ENCODE assay signal across 8 mouse cellular contexts in genomic region chr10:13983631-13984030, GRCm38 (mm10). TPM values are rescaled to one million over a fixed set of nuclear protein-coding genes. Genes with fewer than 3 reads are reported as not detected.
A peak's percentile ranks its signal among the peaks of the same experiment; 100 is the strongest.
DNase-seq lines count a peak whose midpoint lies in the region; ATAC-seq and TF ChIP-seq lines count a peak whose summit lies in the region.

No protein-coding gene starts in this region.

- no peak overlapping the region for H3K9ac ChIP-seq in forebrain, embryonic 11.5 days (ENCODE audit: low read length)
- no peak overlapping the region for H3K9ac ChIP-seq in forebrain, embryonic 16.5 days (replicated peaks; ENCODE audit: low read depth, low read length)
- H3K9ac ChIP-seq in liver, embryonic 11.5 days (ENCODE audit: low read depth, low read length): no peak overlapping the region
- no peak overlapping the region for H3K9ac ChIP-seq in midbrain, postnatal 0 days (replicated peaks; ENCODE audit: low read length, poor library complexity, severe bottlenecking)

- H3K4me2 ChIP-seq in forebrain, embryonic 11.5 days (ENCODE audit: low read depth, low read length, severe bottlenecking): no peak overlapping the region
- H3K4me2 ChIP-seq in forebrain, embryonic 16.5 days (ENCODE audit: low read length): no peak overlapping the region
- H3K4me2 ChIP-seq in liver, embryonic 11.5 days: peak overlapping the region; percentile 68
- H3K4me2 ChIP-seq in midbrain, postnatal 0 days (ENCODE audit: low read depth, low read length, poor library complexity, severe bottlenecking): peak overlapping the region; percentile 77

- no peaks in the 10 kb centered on the region for H3K36me3 ChIP-seq in forebrain, embryonic 11.5 days (ENCODE audit: control insufficient read depth, insufficient read depth, low read length)
- H3K36me3 ChIP-seq in forebrain, embryonic 16.5 days (ENCODE audit: control insufficient read depth, insufficient read depth): no peaks in the 10 kb centered on the region
- no peaks in the 10 kb centered on the region for H3K36me3 ChIP-seq in hindbrain, embryonic 10.5 days
- H3K36me3 ChIP-seq in liver, embryonic 11.5 days (ENCODE audit: control insufficient read depth, insufficient read depth, low read length): no peaks in the 10 kb centered on the region
- H3K36me3 ChIP-seq in midbrain, postnatal 0 days (ENCODE audit: insufficient read depth, low read length): no peaks in the 10 kb centered on the region

- no peaks in the 10 kb centered on the region for H3K4me1 ChIP-seq in forebrain, embryonic 11.5 days (replicated peaks; ENCODE audit: control insufficient read depth, insufficient read depth, low read length)
- H3K4me1 ChIP-seq in forebrain, embryonic 16.5 days (replicated peaks; ENCODE audit: control insufficient read depth, insufficient read depth, low read length): peaks cover 10% of the 10 kb centered on the region
- H3K4me1 ChIP-seq in brown adipose tissue, adult 24 weeks (ENCODE audit: control insufficient read depth, insufficient read depth, insufficient read length, low read length): peaks cover 22% of the 10 kb centered on the region
- peaks cover 26% of the 10 kb centered on the region for H3K4me1 ChIP-seq in hindbrain, embryonic 10.5 days (replicated peaks)
- H3K4me1 ChIP-seq in liver, embryonic 11.5 days (replicated peaks; ENCODE audit: control insufficient read depth, insufficient read depth, low read length): peaks cover 4% of the 10 kb centered on the region; the same call in 1 of the 2 replicates
- no peaks in the 10 kb centered on the region for H3K4me1 ChIP-seq in midbrain, postnatal 0 days (ENCODE audit: insufficient read depth, low read length)

- TF ChIP-seq CTCF in midbrain, postnatal 0 days (IDR thresholded peaks at IDR 0.05): no peak

- ATAC-seq in forebrain, embryonic 11.5 days (replicated peaks; ENCODE audit: low FRiP score): no peak
- ATAC-seq in forebrain, embryonic 16.5 days: no peak
- no peak for ATAC-seq in liver, embryonic 11.5 days (replicated peaks; ENCODE audit: low FRiP score)
- ATAC-seq in midbrain, postnatal 0 days (ENCODE audit: low FRiP score): no peak

- 78% methylated on average over 12 of the region's 12 CpGs for WGBS in forebrain, embryonic 11.5 days
- 72% methylated on average over 12 of the region's 12 CpGs for WGBS in forebrain, embryonic 16.5 days
- WGBS in hindbrain, embryonic 10.5 days: 50% methylated on average over 12 of the region's 12 CpGs
- 57% methylated on average over 12 of the region's 12 CpGs for WGBS in liver, embryonic 11.5 days
- 46% methylated on average over 12 of the region's 12 CpGs for WGBS in midbrain, postnatal 0 days

- DNase-seq in forebrain, embryonic 11.5 days (ENCODE audit: low spot score): peak; percentile 33
- peak; percentile 10 for DNase-seq in hindbrain, embryonic 10.5 days (ENCODE audit: low spot score)
- no peak for DNase-seq in liver, embryonic 11.5 days (ENCODE audit: low spot score)
- no peak for DNase-seq in midbrain, postnatal 0 days (ENCODE audit: low spot score)
- DNase-seq in cerebellum, postnatal 36 days: no peak
- no peak for DNase-seq in cerebellum, postnatal 10 days

- no peaks in the 10 kb centered on the region for H3K9me3 ChIP-seq in forebrain, embryonic 11.5 days (ENCODE audit: control insufficient read depth, low read length)
- no peaks in the 10 kb centered on the region for H3K9me3 ChIP-seq in forebrain, embryonic 16.5 days (ENCODE audit: control insufficient read depth, low read length)
- no peaks in the 10 kb centered on the region for H3K9me3 ChIP-seq in hindbrain, embryonic 10.5 days
- H3K9me3 ChIP-seq in liver, embryonic 11.5 days (ENCODE audit: control insufficient read depth, low read length): no peaks in the 10 kb centered on the region
- H3K9me3 ChIP-seq in midbrain, postnatal 0 days (ENCODE audit: low read length): no peaks in the 10 kb centered on the region

- H3K27me3 ChIP-seq in forebrain, embryonic 11.5 days (ENCODE audit: control insufficient read depth, insufficient read depth, low read length): no peaks in the 10 kb centered on the region
- H3K27me3 ChIP-seq in forebrain, embryonic 16.5 days (replicated peaks; ENCODE audit: control insufficient read depth, insufficient read depth, low read length): no peaks in the 10 kb centered on the region
- no peaks in the 10 kb centered on the region for H3K27me3 ChIP-seq in hindbrain, embryonic 10.5 days (ENCODE audit: insufficient read depth, poor library complexity, severe bottlenecking)
- no peaks in the 10 kb centered on the region for H3K27me3 ChIP-seq in liver, embryonic 11.5 days (replicated peaks; ENCODE audit: control insufficient read depth, insufficient read depth, low read length)
- H3K27me3 ChIP-seq in midbrain, postnatal 0 days (ENCODE audit: insufficient read depth, low read length): no peaks in the 10 kb centered on the region

- no peak overlapping the region for H3K4me3 ChIP-seq in forebrain, embryonic 11.5 days (ENCODE audit: low read depth, low read length)
- no peak overlapping the region for H3K4me3 ChIP-seq in forebrain, embryonic 16.5 days (replicated peaks; ENCODE audit: low read length)
- no peak overlapping the region for H3K4me3 ChIP-seq in brown adipose tissue, adult 24 weeks (ENCODE audit: insufficient read depth, low read depth, low read length)
- peak overlapping the region; percentile 65; the same call in 1 of the 2 replicates for H3K4me3 ChIP-seq in hindbrain, embryonic 10.5 days
- no peak overlapping the region for H3K4me3 ChIP-seq in liver, embryonic 11.5 days (ENCODE audit: low read depth, low read length)
- peak overlapping the region; percentile 60; the same call in 1 of the 2 replicates for H3K4me3 ChIP-seq in midbrain, postnatal 0 days (ENCODE audit: low read depth, low read length)

- no peak overlapping the region for H3K27ac ChIP-seq in forebrain, embryonic 11.5 days (ENCODE audit: low read depth, low read length)
- no peak overlapping the region for H3K27ac ChIP-seq in forebrain, embryonic 16.5 days (ENCODE audit: low read length)
- peak overlapping the region; percentile 97 for H3K27ac ChIP-seq in brown adipose tissue, adult 24 weeks (replicated peaks; ENCODE audit: low read depth, low read length)
- peak overlapping the region; percentile 96 for H3K27ac ChIP-seq in hindbrain, embryonic 10.5 days
- H3K27ac ChIP-seq in liver, embryonic 11.5 days (ENCODE audit: low read depth, low read length): peak overlapping the region; percentile 38; the same call in 1 of the 2 replicates
- peak overlapping the region; percentile 86 for H3K27ac ChIP-seq in midbrain, postnatal 0 days (ENCODE audit: low read depth, low read length)

RNA-seq across cellular contexts. Expression of gene Hivep2, which starts 17.8 kb away (rescaled TPM):
- polyA plus RNA-seq in forebrain, embryonic 11.5 days (2014; fragmentation: Nextera tagmentation; extraction: Ambion mirVana): 3.6 and 4.7 TPM in 2 replicates
- 31.0 and 36.3 TPM in 2 replicates for polyA plus RNA-seq in forebrain, embryonic 16.5 days (2015; fragmentation: Nextera tagmentation; extraction: Ambion mirVana)
- polyA plus RNA-seq in brown adipose tissue, adult 24 weeks (2012; ENCODE audit: insufficient read depth, insufficient read length, missing spikeins): 11.9 and 12.6 TPM in 2 replicates
- 1.2 and 1.6 TPM in 2 replicates for polyA plus RNA-seq in hindbrain, embryonic 10.5 days (2016; fragmentation: Nextera tagmentation; extraction: Ambion mirVana)
- polyA plus RNA-seq in liver, embryonic 11.5 days (2014; fragmentation: Nextera tagmentation; extraction: Ambion mirVana): 1.6 and 2.2 TPM in 2 replicates
- total RNA-seq in midbrain, postnatal 0 days (2014; rRNA removed): 37.5 and 40.9 TPM in 2 replicates
- 10.6 and 10.8 TPM in 2 replicates for polyA plus RNA-seq in midbrain, postnatal 0 days (2015; fragmentation: Nextera tagmentation; extraction: Ambion mirVana)

Comparison
In these comparisons a context has a peak if more than half of its experiments do, and no peak if none do; other contexts are left out.
1. DNase-seq: peak in forebrain, embryonic 11.5 days (single experiment) and hindbrain, embryonic 10.5 days (single experiment); none in liver, embryonic 11.5 days (single experiment), midbrain, postnatal 0 days (single experiment), cerebellum, postnatal 36 days (0 of 2) and cerebellum, postnatal 10 days (0 of 2).
2. H3K27ac ChIP-seq: peak in brown adipose tissue, adult 24 weeks (single experiment), hindbrain, embryonic 10.5 days (single experiment), liver, embryonic 11.5 days (single experiment) and midbrain, postnatal 0 days (single experiment); none in forebrain, embryonic 11.5 days (single experiment) and forebrain, embryonic 16.5 days (single experiment).
3. H3K4me2 ChIP-seq: peak in liver, embryonic 11.5 days (single experiment) and midbrain, postnatal 0 days (single experiment); none in forebrain, embryonic 11.5 days (single experiment) and forebrain, embryonic 16.5 days (single experiment).
4. H3K4me3 ChIP-seq: peak in hindbrain, embryonic 10.5 days (single experiment) and midbrain, postnatal 0 days (single experiment); none in forebrain, embryonic 11.5 days (single experiment), forebrain, embryonic 16.5 days (single experiment), brown adipose tissue, adult 24 weeks (single experiment) and liver, embryonic 11.5 days (single experiment).